Mouse (Mus musculus) G1E (cell line): Measurements from ENCODE around the gene Dnal4.

ENCODE experiments used
- CTCF ChIP-seq: IDR thresholded peaks from 2 replicates; pipeline ENCODE4 v1.5.1; 2012; ENCODE audit warnings: low read depth, low read length, inconsistent platforms, mixed read lengths
- GATA1 ChIP-seq: IDR thresholded peaks from 2 replicates; pipeline ENCODE4 v1.6.1; 2012; ENCODE audit warnings: borderline replicate concordance, low read length, inconsistent platforms, mixed read lengths
- POLR2AphosphoS5 ChIP-seq: IDR thresholded peaks from 2 replicates; pipeline ENCODE4 v1.6.1; 2012; ENCODE audit warnings: low read depth, low read length, inconsistent platforms; ENCODE audit not compliant: insufficient replicate concordance

DNA sequence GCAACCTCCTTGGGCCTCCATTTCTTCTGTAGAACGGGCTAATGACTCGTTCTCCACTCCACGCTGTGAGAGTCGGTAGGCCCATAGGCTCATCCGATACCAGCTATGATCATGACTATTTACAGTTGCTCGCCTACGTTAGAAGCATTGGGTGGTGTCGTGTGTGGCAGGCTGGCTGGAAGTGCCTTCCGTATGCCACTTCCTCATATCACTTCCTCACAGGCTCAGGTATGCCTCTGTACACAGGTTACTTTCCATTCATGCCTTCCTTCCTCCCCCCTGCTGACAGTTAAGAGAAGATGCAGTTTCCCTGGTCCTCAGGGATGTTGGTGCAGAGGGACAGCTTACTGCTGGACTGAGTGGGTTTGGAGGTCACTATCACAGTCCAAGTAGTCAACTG lies 15.4 kb upstream of the Dnal4 start:
- TF ChIP-seq CTCF: no peak
- TF ChIP-seq GATA1: no peak
- TF ChIP-seq POLR2AphosphoS5: no peak
